Mouse (Mus musculus) neural tube, embryonic 12.5 days (tissue): ENCODE results near the gene Nup107. TPM values are rescaled to one million over a fixed set of nuclear protein-coding genes. Genes with fewer than 3 reads are reported as not detected.

Source experiments
- ATAC-seq: fragments of 200-750 bp; cut with Nextera tagmentation; 2 replicates; pipeline ENCODE4 v1.8.0; 2017; ENCODE audit warnings: low read depth, mild to moderate bottlenecking, moderate TSS enrichment, moderate library complexity; ENCODE audit not compliant: low FRiP score
- H3K27ac ChIP-seq: fragments of 300-500 bp; sonication (generic); 2 replicates; pipeline ENCODE4 v1.5.1; 2016
- H3K27me3 ChIP-seq: fragments of 300-500 bp; sonication (generic); replicated peaks from 2 replicates; pipeline ENCODE4 v1.6.1; 2016; ENCODE audit warnings: mild to moderate bottlenecking
- H3K36me3 ChIP-seq: fragments of 300-500 bp; sonication (generic); 2 replicates; pipeline ENCODE4 v1.6.1; 2016; ENCODE audit warnings: mild to moderate bottlenecking
- H3K4me1 ChIP-seq: fragments of 300-500 bp; sonication (generic); 2 replicates; pipeline ENCODE4 v1.6.1; 2016
- H3K4me2 ChIP-seq: fragments of 300-500 bp; sonication (generic); replicated peaks from 2 replicates; pipeline ENCODE4 v1.6.1; 2016; ENCODE audit warnings: mild to moderate bottlenecking
- H3K4me3 ChIP-seq: fragments of 300-500 bp; sonication (generic); 2 replicates; pipeline ENCODE4 v1.5.1; 2016
- H3K9ac ChIP-seq: fragments of 300-500 bp; sonication (generic); 2 replicates; pipeline ENCODE4 v1.6.1; 2016; ENCODE audit warnings: mild to moderate bottlenecking
- H3K9me3 ChIP-seq: fragments of 300-500 bp; sonication (generic); 2 replicates; pipeline ENCODE4 v1.6.1; 2016; ENCODE audit warnings: mild to moderate bottlenecking
- WGBS: fragments of 180-500 bp; shearing (Covaris S2); methylation state at CpG from one replicate; pipeline ENCODE4 v1.1.7; 2016; 5-methylcytosine and 5-hydroxymethylcytosine counted together
- polyA plus RNA-seq: library from polyadenylated mRNA; unstranded; fragments of >200 nt; fragmentation: Nextera tagmentation; extraction: Ambion mirVana; gene quantifications from 2 replicates; pipeline ENCODE4 v1.2.1, GENCODE M21; 2016

The Nup107 gene
- polyA plus RNA-seq, 1 experiment from 2014 or later: 67.1 TPM

DNA sequence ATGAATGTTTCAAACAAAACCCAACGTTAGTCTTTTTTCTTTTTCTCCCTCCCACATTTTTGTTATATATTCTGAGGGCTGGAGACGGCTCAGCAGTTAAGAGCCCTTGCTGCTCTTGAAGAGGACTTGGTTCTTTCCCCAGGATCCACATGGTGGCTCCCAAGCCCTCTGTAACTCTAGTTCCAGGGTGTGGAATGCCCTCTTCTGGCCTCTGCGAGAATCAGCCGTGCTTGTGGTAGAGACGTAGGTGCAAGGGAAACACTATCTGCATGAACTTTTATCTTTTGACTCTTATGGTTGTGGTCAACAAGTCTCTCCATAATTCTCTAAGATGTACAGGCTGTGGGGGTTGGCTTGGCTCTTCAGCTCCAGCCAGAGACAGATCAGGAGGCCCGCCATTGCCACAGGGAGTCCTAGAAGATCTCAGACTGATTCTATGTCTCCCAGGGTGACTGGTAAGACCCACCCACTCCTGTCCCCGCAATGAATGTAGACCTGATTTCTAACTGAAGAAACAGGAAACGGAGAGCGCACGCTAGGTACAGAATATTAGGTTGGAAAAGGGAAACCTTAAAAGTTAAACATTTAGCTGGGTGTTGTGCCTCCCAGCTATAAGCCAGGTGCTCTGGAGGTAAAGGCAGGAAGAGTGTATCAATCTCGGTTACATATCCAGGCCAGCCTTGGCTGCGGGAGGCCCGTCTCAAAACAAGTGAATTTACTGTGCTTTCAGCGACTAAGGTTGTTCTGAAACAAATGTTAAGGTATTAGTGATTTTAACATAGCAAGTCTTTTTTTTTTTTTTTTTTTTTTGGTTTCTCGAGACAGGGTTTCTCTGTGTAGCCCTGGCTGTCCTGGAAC is 61.0 kb downstream of the Nup107 start:
- Histone ChIP-seq H3K36me3 (peaks cover 9% of the 10 kb centered on the region), H3K9me3 (no peaks in the 10 kb centered on the region), H3K27me3 (no peaks in the 10 kb centered on the region), H3K9ac (no peak overlapping the region), H3K27ac (no peak overlapping the region), H3K4me3 (no peak overlapping the region), H3K4me1 (no peaks in the 10 kb centered on the region), H3K4me2 (no peak overlapping the region)
- no peak for ATAC-seq
- WGBS: 63% methylated on average over 15 of the region's 15 CpGs

DNA sequence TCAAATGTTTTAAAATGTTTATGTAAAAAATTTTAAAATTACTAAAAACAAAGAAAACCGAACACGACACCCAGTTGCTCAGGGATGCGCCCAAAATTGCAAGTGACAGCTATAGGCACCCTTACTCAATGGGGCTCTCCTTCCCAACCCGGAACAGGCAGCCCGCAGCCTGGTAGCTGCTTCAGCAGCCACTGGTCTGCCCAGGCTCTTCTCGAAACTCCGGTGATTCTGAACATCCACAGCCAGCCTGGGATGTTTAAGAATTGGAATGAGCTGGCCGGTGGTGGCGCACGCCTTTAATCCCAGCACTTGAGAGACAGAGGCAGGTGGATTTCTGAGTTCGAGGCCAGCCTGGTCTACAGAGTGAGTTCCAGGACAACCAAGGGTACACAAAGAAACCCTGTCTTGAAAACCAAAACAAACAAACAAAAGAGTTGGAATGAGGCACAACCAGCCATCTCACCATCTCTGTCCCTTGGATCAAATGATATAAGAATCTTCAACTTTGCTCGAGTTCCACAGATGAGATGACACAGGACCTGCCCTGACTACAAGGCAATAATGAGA is 61.8 kb downstream of the Nup107 start:
- H3K4me1 ChIP-seq: no peaks in the 10 kb centered on the region
- ATAC-seq: no peak
- no peak overlapping the region for H3K9ac ChIP-seq
- H3K4me3 ChIP-seq: no peak overlapping the region
- H3K36me3 ChIP-seq: peaks cover 4% of the 10 kb centered on the region; the same call in 1 of the 2 replicates
- H3K27me3 ChIP-seq: no peaks in the 10 kb centered on the region
- H3K9me3 ChIP-seq: no peaks in the 10 kb centered on the region
- no peak overlapping the region for H3K4me2 ChIP-seq
- H3K27ac ChIP-seq: no peak overlapping the region
- WGBS: 93% methylated on average over 12 of the region's 12 CpGs

GRCm38 (mm10) chr10:117730140-117730539 is 62.4 kb downstream of the Nup107 start:
- Histone ChIP-seq H3K36me3 (peaks cover 4% of the 10 kb centered on the region; the same call in 1 of the 2 replicates), H3K9me3 (no peaks in the 10 kb centered on the region), H3K27me3 (no peaks in the 10 kb centered on the region), H3K4me1 (no peaks in the 10 kb centered on the region), H3K4me3 (no peak overlapping the region), H3K9ac (no peak overlapping the region), H3K4me2 (no peak overlapping the region), H3K27ac (no peak overlapping the region)
- no peak for ATAC-seq
- WGBS: 94% methylated on average over 7 of the region's 7 CpGs

DNA sequence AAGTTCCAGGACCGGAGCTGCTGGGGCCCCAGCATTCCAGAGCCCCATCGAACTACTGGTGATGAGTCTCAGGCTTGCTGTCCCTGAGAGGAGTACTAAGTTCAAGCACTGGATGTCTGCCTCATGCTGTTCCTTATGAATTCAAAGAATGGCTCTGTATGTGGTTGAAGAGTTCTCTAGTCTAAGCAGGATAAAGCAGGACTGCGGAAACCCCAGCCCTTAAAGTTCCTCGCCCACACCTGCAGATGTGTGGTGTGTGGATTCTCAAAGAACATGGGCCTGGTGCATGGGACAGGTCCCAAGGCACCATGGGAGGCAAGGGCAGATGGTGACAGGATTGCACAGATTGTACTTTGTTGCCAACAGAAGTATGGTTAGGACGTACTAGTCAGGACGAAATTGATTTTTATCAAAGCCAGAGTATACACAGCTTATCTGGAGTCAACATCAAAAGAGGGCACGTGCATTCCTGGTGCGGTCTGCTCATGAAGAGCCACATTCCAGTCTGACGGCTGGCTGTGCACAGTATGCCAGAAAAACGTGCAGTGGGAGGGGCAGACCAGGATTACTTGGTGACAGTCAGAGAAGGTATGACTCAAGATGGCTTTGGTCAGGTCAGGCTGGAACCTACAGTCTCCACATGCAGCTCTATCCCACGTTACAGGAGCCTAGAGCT is 63.2 kb downstream of the Nup107 start:
- Histone ChIP-seq H3K9ac (no peak overlapping the region), H3K4me1 (no peaks in the 10 kb centered on the region), H3K4me3 (no peak overlapping the region), H3K27me3 (no peaks in the 10 kb centered on the region), H3K4me2 (no peak overlapping the region), H3K36me3 (peaks cover 4% of the 10 kb centered on the region; the same call in 1 of the 2 replicates), H3K27ac (no peak overlapping the region), H3K9me3 (no peaks in the 10 kb centered on the region)
- no peak for ATAC-seq
- 87% methylated on average over 11 of the region's 11 CpGs for WGBS

GRCm38 (mm10) chr10:117728574-117728973 is 63.9 kb downstream of the Nup107 start:
- Histone ChIP-seq H3K27me3 (no peaks in the 10 kb centered on the region), H3K27ac (no peak overlapping the region), H3K36me3 (peaks cover 4% of the 10 kb centered on the region; the same call in 1 of the 2 replicates), H3K9me3 (no peaks in the 10 kb centered on the region), H3K4me3 (no peak overlapping the region), H3K4me1 (no peaks in the 10 kb centered on the region), H3K9ac (no peak overlapping the region), H3K4me2 (no peak overlapping the region)
- 85% methylated on average over 5 of the region's 5 CpGs for WGBS
- no peak for ATAC-seq

GRCm38 (mm10) chr10:117727518-117728110 is 64.9 kb downstream of the Nup107 start:
- ATAC-seq: no peak
- WGBS: 87% methylated on average over 9 of the region's 9 CpGs
- H3K9ac ChIP-seq: no peak overlapping the region

DNA sequence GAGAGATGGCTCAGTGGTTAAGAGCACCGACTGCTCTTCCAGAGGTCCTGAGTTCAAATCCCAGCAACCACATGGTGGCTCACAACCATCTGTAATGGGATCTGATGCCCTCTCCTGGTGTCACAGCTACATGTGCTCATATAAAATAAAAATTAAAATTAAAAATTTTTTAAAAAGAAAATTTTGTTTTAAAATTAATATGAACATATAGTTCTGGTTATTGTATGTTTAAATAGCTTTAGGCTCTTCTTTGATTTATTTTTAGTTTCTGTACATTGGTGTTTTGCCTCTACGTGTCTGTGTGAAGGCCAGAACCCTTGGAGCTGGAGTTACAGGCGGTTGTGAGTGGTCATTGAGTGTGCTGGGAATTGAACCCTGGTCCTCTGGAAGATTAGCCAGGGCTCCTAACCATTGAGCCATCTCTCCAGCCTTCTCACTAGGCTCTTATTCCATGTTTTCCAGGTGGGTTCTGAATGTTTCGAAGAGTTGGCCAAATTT is 65.6 kb downstream of the Nup107 start:
- Histone ChIP-seq H3K36me3 (no peaks in the 10 kb centered on the region), H3K9me3 (no peaks in the 10 kb centered on the region)

More at GRCm38 (mm10) chr10:117727518-117728110, 64.9 kb downstream of the Nup107 start:
- peaks cover under 1% of the 10 kb centered on the region; the same call in 1 of the 2 replicates for H3K36me3 ChIP-seq
- H3K27me3 ChIP-seq: no peaks in the 10 kb centered on the region
- H3K9me3 ChIP-seq: no peaks in the 10 kb centered on the region
- no peak overlapping the region for H3K4me2 ChIP-seq
- no peak overlapping the region for H3K4me3 ChIP-seq
- H3K4me1 ChIP-seq: no peaks in the 10 kb centered on the region
- H3K27ac ChIP-seq: no peak overlapping the region

GRCm38 (mm10) chr10:117726350-117726749 is 66.2 kb downstream of the Nup107 start:
- Histone ChIP-seq H3K27me3 (no peaks in the 10 kb centered on the region), H3K4me1 (no peaks in the 10 kb centered on the region), H3K9ac (no peak overlapping the region), H3K36me3 (no peaks in the 10 kb centered on the region), H3K4me3 (no peak overlapping the region), H3K4me2 (no peak overlapping the region), H3K27ac (no peak overlapping the region), H3K9me3 (no peaks in the 10 kb centered on the region)
- no peak for ATAC-seq
- 92% methylated on average over 4 of the region's 4 CpGs for WGBS

More for the DNA sequence above, 65.6 kb downstream of the Nup107 start:
- H3K4me3 ChIP-seq: no peak overlapping the region
- no peak overlapping the region for H3K4me2 ChIP-seq
- 94% methylated on average over 4 of the region's 4 CpGs for WGBS
- H3K27ac ChIP-seq: no peak overlapping the region
- no peaks in the 10 kb centered on the region for H3K27me3 ChIP-seq
- no peak for ATAC-seq
- H3K4me1 ChIP-seq: no peaks in the 10 kb centered on the region
- H3K9ac ChIP-seq: no peak overlapping the region

DNA sequence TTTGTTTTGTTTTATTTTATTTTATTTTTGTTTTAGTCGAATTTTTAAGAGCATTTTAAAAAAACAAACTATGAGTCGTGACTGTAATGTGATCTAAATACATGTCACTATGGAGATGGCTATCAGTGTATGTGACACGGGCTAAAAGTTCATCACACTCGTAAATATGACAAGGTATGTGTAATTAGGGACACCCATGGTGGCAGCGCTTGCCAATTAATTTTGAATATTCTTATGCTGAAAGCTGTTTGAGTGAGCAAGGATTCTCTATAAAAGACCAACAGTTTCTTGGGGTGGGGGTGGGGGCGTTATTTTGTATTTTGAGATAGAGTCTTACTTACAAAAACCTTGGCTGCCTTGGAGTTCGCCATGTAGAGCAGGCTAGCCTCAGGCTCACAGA is 66.8 kb downstream of the Nup107 start:
- no peaks in the 10 kb centered on the region for H3K27me3 ChIP-seq
- H3K4me3 ChIP-seq: no peak overlapping the region
- 81% methylated on average over 7 of the region's 7 CpGs for WGBS
- no peak for ATAC-seq
- no peaks in the 10 kb centered on the region for H3K36me3 ChIP-seq
- H3K27ac ChIP-seq: no peak overlapping the region
- no peaks in the 10 kb centered on the region for H3K4me1 ChIP-seq
- no peak overlapping the region for H3K4me2 ChIP-seq
- H3K9ac ChIP-seq: no peak overlapping the region
- no peaks in the 10 kb centered on the region for H3K9me3 ChIP-seq

- WGBS: 92% methylated on average over 3 of the region's 3 CpGs
- Histone ChIP-seq H3K27me3 (no peaks in the 10 kb centered on the region), H3K4me3 (no peak overlapping the region), H3K27ac (no peak overlapping the region), H3K4me2 (no peak overlapping the region), H3K4me1 (no peaks in the 10 kb centered on the region), H3K9ac (no peak overlapping the region), H3K9me3 (no peaks in the 10 kb centered on the region), H3K36me3 (no peaks in the 10 kb centered on the region)
- ATAC-seq: no peak
Observed at GRCm38 (mm10) chr10:117724804-117725361, 67.6 kb downstream of the Nup107 start.

GRCm38 (mm10) chr10:117724136-117724718 is 68.3 kb downstream of the Nup107 start:
- ATAC-seq: no peak

More at GRCm38 (mm10) chr10:117724136-117724718, 68.3 kb downstream of the Nup107 start:
- Histone ChIP-seq H3K27ac (no peak overlapping the region), H3K36me3 (no peaks in the 10 kb centered on the region), H3K4me1 (no peaks in the 10 kb centered on the region), H3K4me3 (no peak overlapping the region), H3K9ac (no peak overlapping the region), H3K4me2 (no peak overlapping the region), H3K27me3 (no peaks in the 10 kb centered on the region), H3K9me3 (no peaks in the 10 kb centered on the region)
- 80% methylated on average over 5 of the region's 5 CpGs for WGBS
